ENCODE assay signal across 8 mouse cellular contexts in genomic region chr16:20517701-20518374, GRCm38 (mm10). TPM values are rescaled to one million over a fixed set of nuclear protein-coding genes. Genes with fewer than 3 reads are reported as not detected.
A peak's percentile ranks its signal among the peaks of the same experiment; 100 is the strongest.
DNase-seq lines count a peak whose midpoint lies in the region; ATAC-seq and TF ChIP-seq lines count a peak whose summit lies in the region.

No protein-coding gene starts in this region.

- DNase-seq in adrenal gland, postnatal 36 days, result peak; percentile 15 to 42
- DNase-seq in adrenal gland, adult 18-20 months (ENCODE audit: low spot score in 2 of 2), result no peak
- DNase-seq in ES-E14 (ENCODE audit: low read depth, low spot score), result no peak
- peak; percentile 76 for DNase-seq in neural tube, embryonic 11.5 days (ENCODE audit: low spot score)
- DNase-seq in urinary bladder, adult 2 months (ENCODE audit: low spot score), result no peak

- H3K27ac ChIP-seq in ES-E14 (ENCODE audit: insufficient read depth, low read depth, low read length, poor library complexity, severe bottlenecking), result 0 out of 2 replicates have a peak overlapping the region, but pooled peaks have one; percentile 0
- peak overlapping the region; percentile 90 for H3K27ac ChIP-seq in hindbrain, embryonic 16.5 days (ENCODE audit: low read depth, low read length)
- peak overlapping the region; percentile 91 for H3K27ac ChIP-seq in liver, embryonic 12.5 days
- H3K27ac ChIP-seq in neural tube, embryonic 11.5 days (ENCODE audit: low read depth, low read length), result peak overlapping the region; percentile 83

- ATAC-seq in hindbrain, embryonic 16.5 days, result peak; percentile 49
- ATAC-seq in liver, embryonic 12.5 days, result peak; percentile 25
- peak; percentile 52 for ATAC-seq in neural tube, embryonic 11.5 days (ENCODE audit: insufficient read depth, low FRiP score, low TSS enrichment)

- peak overlapping the region; percentile 86 to 91 for H3K4me3 ChIP-seq in ES-E14 (ENCODE audit: insufficient read depth in 1 of 2, low read depth in 1 of 2, low read length in 2 of 2, poor library complexity in 1 of 2, severe bottlenecking in 1 of 2)
- H3K4me3 ChIP-seq in erythroblast, embryonic 14.5 days (replicated peaks), result peak overlapping the region; percentile 95
- peak overlapping the region; percentile 93 for H3K4me3 ChIP-seq in hindbrain, embryonic 16.5 days (ENCODE audit: low read length)
- H3K4me3 ChIP-seq in liver, embryonic 12.5 days, result peak overlapping the region; percentile 95
- peak overlapping the region; percentile 97 for H3K4me3 ChIP-seq in neural tube, embryonic 11.5 days (ENCODE audit: low read depth, low read length)

- in situ Hi-C loops in ES-E14 (cut with MboI; ENCODE audit: low sequenced_read_pairs in 2 of 2, unreplicated experiment in 2 of 2), result no loop called here

- H3K9ac ChIP-seq in ES-E14 (ENCODE audit: insufficient read depth, low read depth, low read length, poor library complexity, severe bottlenecking), result peak overlapping the region; percentile 89; the same call in 1 of the 2 replicates
- H3K9ac ChIP-seq in hindbrain, embryonic 16.5 days (ENCODE audit: low read depth, low read length), result peak overlapping the region; percentile 81
- peak overlapping the region; percentile 97 for H3K9ac ChIP-seq in liver, embryonic 12.5 days
- peak overlapping the region; percentile 97 for H3K9ac ChIP-seq in neural tube, embryonic 11.5 days (ENCODE audit: low read length)

- WGBS in hindbrain, embryonic 16.5 days, result 2% methylated on average over 6 of the region's 6 CpGs
- 21% methylated on average over 6 of the region's 6 CpGs for WGBS in liver, embryonic 12.5 days (ENCODE audit: insufficient replicate concordance)
- 3% methylated on average over 6 of the region's 6 CpGs for WGBS in neural tube, embryonic 11.5 days

- peaks cover 0 to 2% of the 10 kb centered on the region in 2 experiments; a peak in 1 of 4 replicates for H3K4me1 ChIP-seq in ES-E14 (ENCODE audit: control insufficient read depth in 2 of 2, insufficient read depth in 2 of 2, low read length in 2 of 2, poor library complexity in 1 of 2)
- peaks cover 53% of the 10 kb centered on the region for H3K4me1 ChIP-seq in erythroblast, embryonic 14.5 days (ENCODE audit: control insufficient read depth)
- peaks cover 17% of the 10 kb centered on the region for H3K4me1 ChIP-seq in hindbrain, embryonic 16.5 days (ENCODE audit: control insufficient read depth, insufficient read depth, low read depth, low read length)
- H3K4me1 ChIP-seq in liver, embryonic 12.5 days, result peaks cover 46% of the 10 kb centered on the region
- H3K4me1 ChIP-seq in neural tube, embryonic 11.5 days (ENCODE audit: control insufficient read depth, insufficient read depth, low read length), result peaks cover 10% of the 10 kb centered on the region; the same call in 1 of the 2 replicates

- no peaks in the 10 kb centered on the region; the same call in 1 of the 2 replicates for H3K36me3 ChIP-seq in ES-E14 (ENCODE audit: control insufficient read depth, insufficient read depth, low read length, poor library complexity, severe bottlenecking)
- H3K36me3 ChIP-seq in erythroblast, embryonic 14.5 days (ENCODE audit: control insufficient read depth), result peaks cover 33% of the 10 kb centered on the region
- peaks cover 6% of the 10 kb centered on the region; the same call in 1 of the 2 replicates for H3K36me3 ChIP-seq in hindbrain, embryonic 16.5 days (ENCODE audit: control insufficient read depth, insufficient read depth, low read length)
- H3K36me3 ChIP-seq in liver, embryonic 12.5 days, result peaks cover 25% of the 10 kb centered on the region
- H3K36me3 ChIP-seq in neural tube, embryonic 11.5 days (ENCODE audit: control insufficient read depth, insufficient read depth, low read length), result peaks cover 9% of the 10 kb centered on the region; the same call in 1 of the 2 replicates

- peak overlapping the region; percentile 88 for H3K4me2 ChIP-seq in hindbrain, embryonic 16.5 days (ENCODE audit: low read length)
- H3K4me2 ChIP-seq in liver, embryonic 12.5 days, result peak overlapping the region; percentile 94
- peak overlapping the region; percentile 48 for H3K4me2 ChIP-seq in neural tube, embryonic 11.5 days (ENCODE audit: low read depth)

- H3K9me3 ChIP-seq in ES-E14 (ENCODE audit: control insufficient read depth, insufficient read depth, low read depth, low read length), result no peaks in the 10 kb centered on the region
- no peaks in the 10 kb centered on the region for H3K9me3 ChIP-seq in erythroblast, embryonic 14.5 days (ENCODE audit: control insufficient read depth, low read length)
- H3K9me3 ChIP-seq in hindbrain, embryonic 16.5 days (ENCODE audit: control insufficient read depth, low read length), result no peaks in the 10 kb centered on the region
- H3K9me3 ChIP-seq in liver, embryonic 12.5 days (replicated peaks), result no peaks in the 10 kb centered on the region
- no peaks in the 10 kb centered on the region for H3K9me3 ChIP-seq in neural tube, embryonic 11.5 days (ENCODE audit: control insufficient read depth, low read length)

- H3K27me3 ChIP-seq in erythroblast, embryonic 14.5 days (ENCODE audit: control insufficient read depth), result no peaks in the 10 kb centered on the region
- H3K27me3 ChIP-seq in hindbrain, embryonic 16.5 days (replicated peaks; ENCODE audit: control insufficient read depth, insufficient read depth, low read length), result no peaks in the 10 kb centered on the region
- no peaks in the 10 kb centered on the region for H3K27me3 ChIP-seq in liver, embryonic 12.5 days (replicated peaks)
- no peaks in the 10 kb centered on the region for H3K27me3 ChIP-seq in neural tube, embryonic 11.5 days (ENCODE audit: control insufficient read depth, insufficient read depth, low read length)

TF ChIP-seq in ES-E14, 5 proteins besides CTCF, POLR2A, EP300 and RAD21:
- TF ChIP-seq HCFC1 (IDR thresholded peaks at IDR 0.05; ENCODE audit: borderline replicate concordance, insufficient read depth, low read length), result no peak
- TF ChIP-seq CHD2 (IDR thresholded peaks at IDR 0.05; ENCODE audit: low read depth, low read length), result no peak
- no peak for TF ChIP-seq MAFK (IDR thresholded peaks at IDR 0.05; ENCODE audit: insufficient read depth, low read depth, low read length)
- TF ChIP-seq ZC3H11A (IDR thresholded peaks at IDR 0.05; ENCODE audit: borderline replicate concordance, low read depth, low read length), result no peak
- TF ChIP-seq ZNF384 (IDR thresholded peaks at IDR 0.05; ENCODE audit: low read depth, low read length), result no peak

RNA-seq across cellular contexts. Expression of gene Dvl3, which starts 1.1 kb away (rescaled TPM):
- 10 to 100 TPM; 40.7 to 45.2 TPM for total RNA-seq in adrenal gland, postnatal 36 days (2021)
- 10 to 100 TPM; 40.1 to 44.5 TPM for total RNA-seq in adrenal gland, adult 18-20 months (2021)
- 10.6 and 10.8 TPM in 2 replicates for total RNA-seq in ES-E14 (2012; rRNA removed)
- polyA plus RNA-seq in erythroblast, embryonic 14.5 days (2012), result 1.4 TPM in 2 replicates
- 28.5 and 40.4 TPM in 2 replicates for polyA plus RNA-seq in hindbrain, embryonic 16.5 days (2015; fragmentation: Nextera tagmentation; extraction: Ambion mirVana)
- 8.0 and 8.8 TPM in 2 replicates for polyA plus RNA-seq in liver, embryonic 12.5 days (2016; fragmentation: Nextera tagmentation; extraction: Ambion mirVana)
- 58.1 and 62.7 TPM in 2 replicates for polyA plus RNA-seq in neural tube, embryonic 11.5 days (2014; fragmentation: Nextera tagmentation; extraction: Ambion mirVana)
- polyA plus RNA-seq in urinary bladder, adult 2 months (2012; rRNA removed), result 22.5 and 38.0 TPM in 2 replicates

RNA-seq across cellular contexts. Expression of gene Ap2m1, which starts 17.4 kb away (rescaled TPM):
- total RNA-seq in adrenal gland, postnatal 36 days (2021), result 100 to 1,000 TPM; 279 to 383 TPM
- total RNA-seq in adrenal gland, adult 18-20 months (2021), result 100 to 1,000 TPM; 277 to 333 TPM
- total RNA-seq in ES-E14 (2012; rRNA removed), result 170 and 236 TPM in 2 replicates
- 16.9 TPM in 2 replicates for polyA plus RNA-seq in erythroblast, embryonic 14.5 days (2012)
- polyA plus RNA-seq in hindbrain, embryonic 16.5 days (2015; fragmentation: Nextera tagmentation; extraction: Ambion mirVana), result 1,253 and 1,320 TPM in 2 replicates
- 463 and 468 TPM in 2 replicates for polyA plus RNA-seq in liver, embryonic 12.5 days (2016; fragmentation: Nextera tagmentation; extraction: Ambion mirVana)
- polyA plus RNA-seq in neural tube, embryonic 11.5 days (2014; fragmentation: Nextera tagmentation; extraction: Ambion mirVana), result 886 and 907 TPM in 2 replicates
- 411 and 488 TPM in 2 replicates for polyA plus RNA-seq in urinary bladder, adult 2 months (2012; rRNA removed)

RNA-seq across cellular contexts. Expression of gene Eif2b5, which starts 19.2 kb away (rescaled TPM):
- total RNA-seq in adrenal gland, postnatal 36 days (2021), result 10 to 100 TPM; 62.4 to 62.6 TPM
- total RNA-seq in adrenal gland, adult 18-20 months (2021), result 10 to 100 TPM; 58.2 to 60.1 TPM
- total RNA-seq in ES-E14 (2012; rRNA removed), result 159 and 173 TPM in 2 replicates
- 0.70 and 0.73 TPM in 2 replicates for polyA plus RNA-seq in erythroblast, embryonic 14.5 days (2012)
- 97.3 and 104 TPM in 2 replicates for polyA plus RNA-seq in hindbrain, embryonic 16.5 days (2015; fragmentation: Nextera tagmentation; extraction: Ambion mirVana)
- 90.0 and 99.7 TPM in 2 replicates for polyA plus RNA-seq in liver, embryonic 12.5 days (2016; fragmentation: Nextera tagmentation; extraction: Ambion mirVana)
- 130 and 137 TPM in 2 replicates for polyA plus RNA-seq in neural tube, embryonic 11.5 days (2014; fragmentation: Nextera tagmentation; extraction: Ambion mirVana)
- 33.2 and 34.2 TPM in 2 replicates for polyA plus RNA-seq in urinary bladder, adult 2 months (2012; rRNA removed)

RNA-seq across cellular contexts. Expression of gene Abcf3, which starts 30.5 kb away (rescaled TPM):
- total RNA-seq in adrenal gland, postnatal 36 days (2021), result 10 to 100 TPM; 86.0 to 95.3 TPM
- total RNA-seq in adrenal gland, adult 18-20 months (2021), result 10 to 100 TPM; 94.3 to 94.4 TPM
- 49.8 and 64.0 TPM in 2 replicates for total RNA-seq in ES-E14 (2012; rRNA removed)
- polyA plus RNA-seq in erythroblast, embryonic 14.5 days (2012), result 0.73 and 2.6 TPM in 2 replicates
- polyA plus RNA-seq in hindbrain, embryonic 16.5 days (2015; fragmentation: Nextera tagmentation; extraction: Ambion mirVana), result 81.0 and 90.7 TPM in 2 replicates
- polyA plus RNA-seq in liver, embryonic 12.5 days (2016; fragmentation: Nextera tagmentation; extraction: Ambion mirVana), result 38.8 and 40.5 TPM in 2 replicates
- 59.5 and 61.3 TPM in 2 replicates for polyA plus RNA-seq in neural tube, embryonic 11.5 days (2014; fragmentation: Nextera tagmentation; extraction: Ambion mirVana)
- 40.8 and 41.5 TPM in 2 replicates for polyA plus RNA-seq in urinary bladder, adult 2 months (2012; rRNA removed)

Comparison
In these comparisons a context has a peak if more than half of its experiments do, and no peak if none do; other contexts are left out.
1. DNase-seq: peak in adrenal gland, postnatal 36 days (2 of 2) and neural tube, embryonic 11.5 days (single experiment); none in adrenal gland, adult 18-20 months (0 of 2), ES-E14 (single experiment) and urinary bladder, adult 2 months (single experiment).
2. H3K27ac ChIP-seq: peak in every context shown above with its lines; median percentile 91 in liver, embryonic 12.5 days; 90 in hindbrain, embryonic 16.5 days; 83 in neural tube, embryonic 11.5 days; 0 in ES-E14.
3. RNA of gene Ap2m1, which starts 17.4 kb away (polyA plus RNA-seq): 1,253 to 1,320 TPM in hindbrain, embryonic 16.5 days, 886 to 907 TPM in neural tube, embryonic 11.5 days, 411 to 488 TPM in urinary bladder, adult 2 months and 463 to 468 TPM in liver, embryonic 12.5 days; 16.9 TPM in erythroblast, embryonic 14.5 days; every median in the first group is over 10 times any median in the second.
4. RNA of gene Eif2b5, which starts 19.2 kb away (polyA plus RNA-seq): 130 to 137 TPM in neural tube, embryonic 11.5 days, 90.0 to 99.7 TPM in liver, embryonic 12.5 days, 97.3 to 104 TPM in hindbrain, embryonic 16.5 days and 33.2 to 34.2 TPM in urinary bladder, adult 2 months; 0.70 to 0.73 TPM in erythroblast, embryonic 14.5 days; every median in the first group is over 10 times any median in the second.
5. Peak in every context shown above with its lines, with median percentiles within 50 percentile points of each other: H3K4me3 ChIP-seq, H3K9ac ChIP-seq, ATAC-seq and H3K4me2 ChIP-seq.